Comparison of ENCODE assay signal across 17 mouse cellular contexts in genomic region chr2:167945451-167945850, GRCm38 (mm10). TPM values are rescaled to one million over a fixed set of nuclear protein-coding genes. Genes with fewer than 3 reads are reported as not detected.
DNase-seq lines count a peak whose midpoint lies in the region; ATAC-seq and TF ChIP-seq lines count a peak whose summit lies in the region.
"Had no signal": no experiment of that assay in that cellular context is flagged by ENCODE, and none has a peak within 500 bp of the region (broad histone marks: within the 10 kb centered on the region; RNA-seq: fewer than 3 reads in every experiment).

No protein-coding gene starts in this region.

- intact Hi-C loops in heart, postnatal 10 days (cut with DNase I): no loop called here

- DNase-seq in heart, postnatal 10 days: no peak
- no peak for DNase-seq in embryonic facial prominence, embryonic 10.5 days (ENCODE audit: low spot score)
- no peak for DNase-seq in stomach, postnatal 0 days (ENCODE audit: low spot score)
- no peak for DNase-seq in ovary, adult 18-20 months (ENCODE audit: low spot score)
- DNase-seq: embryo, embryonic 11 days; kidney, adult 8-10 months; kidney, postnatal 36 days; liver; lung, adult 18-20 months; lung, postnatal 36 days; thymus, postnatal 14 days had no signal

- no peak for ATAC-seq in heart, embryonic 11.5 days (replicated peaks; ENCODE audit: insufficient number of reproducible peaks, low FRiP score, low TSS enrichment)
- no peak for ATAC-seq in midbrain, embryonic 13.5 days
- no peak for ATAC-seq in midbrain, embryonic 16.5 days
- no peak for ATAC-seq in stomach, postnatal 0 days (ENCODE audit: low FRiP score, low TSS enrichment)
- ATAC-seq: CD4-positive, CD25-positive, alpha-beta regulatory T cell, adult 4 months; forebrain, embryonic 14.5 days had no signal

- H3K27me3 ChIP-seq in heart, embryonic 11.5 days (ENCODE audit: control insufficient read depth, insufficient read depth, low read length): no peaks in the 10 kb centered on the region
- no peaks in the 10 kb centered on the region for H3K27me3 ChIP-seq in midbrain, embryonic 13.5 days
- no peaks in the 10 kb centered on the region for H3K27me3 ChIP-seq in midbrain, embryonic 16.5 days (ENCODE audit: control insufficient read depth, insufficient read depth, low read depth, low read length)
- H3K27me3 ChIP-seq in embryonic facial prominence, embryonic 10.5 days (replicated peaks; ENCODE audit: low read depth, poor library complexity, severe bottlenecking): no peaks in the 10 kb centered on the region
- H3K27me3 ChIP-seq in stomach, postnatal 0 days (ENCODE audit: control insufficient read depth, insufficient read depth, low read length): no peaks in the 10 kb centered on the region
- H3K27me3 ChIP-seq: hindbrain, embryonic 15.5 days had no signal

- TF ChIP-seq EP300 in stomach, postnatal 0 days (optimal IDR thresholded peaks at IDR 0.05): no peak

- no peak overlapping the region for H3K4me3 ChIP-seq in heart, embryonic 11.5 days (ENCODE audit: low read depth, low read length)
- H3K4me3 ChIP-seq in midbrain, embryonic 13.5 days (replicated peaks): no peak overlapping the region
- no peak overlapping the region for H3K4me3 ChIP-seq in midbrain, embryonic 16.5 days (ENCODE audit: low read depth, low read length)
- H3K4me3 ChIP-seq in embryonic facial prominence, embryonic 10.5 days: no peak overlapping the region
- no peak overlapping the region for H3K4me3 ChIP-seq in stomach, postnatal 0 days (ENCODE audit: low read depth, low read length)
- H3K4me3 ChIP-seq: hindbrain, embryonic 15.5 days had no signal

- peak overlapping the region; percentile 43; the same call in 1 of the 2 replicates for H3K9ac ChIP-seq in heart, embryonic 11.5 days (ENCODE audit: low read depth, low read length)
- no peak overlapping the region for H3K9ac ChIP-seq in midbrain, embryonic 13.5 days (replicated peaks)
- H3K9ac ChIP-seq in midbrain, embryonic 16.5 days (ENCODE audit: low read depth, low read length): no peak overlapping the region
- no peak overlapping the region for H3K9ac ChIP-seq in stomach, postnatal 0 days (ENCODE audit: low read length)
- H3K9ac ChIP-seq: hindbrain, embryonic 15.5 days had no signal

- no peaks in the 10 kb centered on the region for H3K9me3 ChIP-seq in heart, embryonic 11.5 days (replicated peaks; ENCODE audit: control insufficient read depth, low read length)
- H3K9me3 ChIP-seq in midbrain, embryonic 13.5 days: no peaks in the 10 kb centered on the region
- H3K9me3 ChIP-seq in midbrain, embryonic 16.5 days (replicated peaks; ENCODE audit: control insufficient read depth, low read length, poor library complexity, severe bottlenecking): no peaks in the 10 kb centered on the region
- no peaks in the 10 kb centered on the region for H3K9me3 ChIP-seq in embryonic facial prominence, embryonic 10.5 days
- H3K9me3 ChIP-seq in stomach, postnatal 0 days (ENCODE audit: control insufficient read depth, low read length): no peaks in the 10 kb centered on the region
- H3K9me3 ChIP-seq: hindbrain, embryonic 15.5 days had no signal

- peaks cover 66% of the 10 kb centered on the region for H3K4me1 ChIP-seq in heart, embryonic 11.5 days (ENCODE audit: control insufficient read depth, insufficient read depth, low read length)
- H3K4me1 ChIP-seq in midbrain, embryonic 13.5 days (replicated peaks): peaks cover 86% of the 10 kb centered on the region
- H3K4me1 ChIP-seq in midbrain, embryonic 16.5 days (ENCODE audit: control insufficient read depth, insufficient read depth, low read length): peaks cover 48% of the 10 kb centered on the region
- H3K4me1 ChIP-seq in embryonic facial prominence, embryonic 10.5 days: peaks cover 72% of the 10 kb centered on the region
- peaks cover 35% of the 10 kb centered on the region for H3K4me1 ChIP-seq in stomach, postnatal 0 days (replicated peaks; ENCODE audit: control insufficient read depth, insufficient read depth)

- H3K27ac ChIP-seq in heart, embryonic 11.5 days (ENCODE audit: low read depth, low read length): no peak overlapping the region
- 0 out of 2 replicates have a peak overlapping the region, but pooled peaks have one; percentile 6 for H3K27ac ChIP-seq in midbrain, embryonic 13.5 days
- H3K27ac ChIP-seq in midbrain, embryonic 16.5 days (ENCODE audit: low read length): no peak overlapping the region
- H3K27ac ChIP-seq in embryonic facial prominence, embryonic 10.5 days (replicated peaks): 0 out of 2 replicates have a peak overlapping the region, but pooled peaks have one; percentile 8
- no peak overlapping the region for H3K27ac ChIP-seq in stomach, postnatal 0 days (replicated peaks)
- H3K27ac ChIP-seq: hindbrain, embryonic 15.5 days had no signal

- WGBS in heart, embryonic 11.5 days (ENCODE audit: insufficient replicate concordance): 79% methylated on average over 5 of the region's 5 CpGs
- WGBS in midbrain, embryonic 13.5 days: 89% methylated on average over 5 of the region's 5 CpGs
- WGBS in midbrain, embryonic 16.5 days: 82% methylated on average over 5 of the region's 5 CpGs
- 80% methylated on average over 5 of the region's 5 CpGs for WGBS in embryonic facial prominence, embryonic 10.5 days
- WGBS in stomach, postnatal 0 days: 79% methylated on average over 5 of the region's 5 CpGs

- H3K36me3 ChIP-seq in heart, embryonic 11.5 days (ENCODE audit: control insufficient read depth, insufficient read depth, low read length): no peaks in the 10 kb centered on the region
- H3K36me3 ChIP-seq in midbrain, embryonic 13.5 days: no peaks in the 10 kb centered on the region
- H3K36me3 ChIP-seq in midbrain, embryonic 16.5 days (ENCODE audit: control insufficient read depth, insufficient read depth, low read length): no peaks in the 10 kb centered on the region
- H3K36me3 ChIP-seq in embryonic facial prominence, embryonic 10.5 days (replicated peaks): no peaks in the 10 kb centered on the region; the same call in 1 of the 2 replicates
- no peaks in the 10 kb centered on the region for H3K36me3 ChIP-seq in stomach, postnatal 0 days (ENCODE audit: control insufficient read depth, insufficient read depth, low read length)
- H3K36me3 ChIP-seq: hindbrain, embryonic 15.5 days had no signal

- TF ChIP-seq CTCF in stomach, postnatal 0 days (IDR thresholded peaks at IDR 0.05; ENCODE audit: low read depth): no peak

- no peak overlapping the region for H3K4me2 ChIP-seq in heart, embryonic 11.5 days
- H3K4me2 ChIP-seq in midbrain, embryonic 13.5 days (replicated peaks): no peak overlapping the region
- no peak overlapping the region for H3K4me2 ChIP-seq in midbrain, embryonic 16.5 days (ENCODE audit: low read length)
- no peak overlapping the region for H3K4me2 ChIP-seq in stomach, postnatal 0 days (replicated peaks; ENCODE audit: low read depth)
- H3K4me2 ChIP-seq: hindbrain, embryonic 15.5 days had no signal

RNA-seq across cellular contexts. Expression of gene Ptpn1, which starts 13.6 kb away (rescaled TPM):
- polyA plus RNA-seq in heart, embryonic 11.5 days (2014; fragmentation: Nextera tagmentation; extraction: Ambion mirVana): 43.5 and 46.7 TPM in 2 replicates
- 10 to 100 TPM; 27.3 to 34.9 TPM for total RNA-seq in heart, postnatal 10 days (2021)
- 102 and 105 TPM in 2 replicates for polyA plus RNA-seq in midbrain, embryonic 13.5 days (2015; fragmentation: Nextera tagmentation; extraction: Ambion mirVana)
- polyA plus RNA-seq in midbrain, embryonic 16.5 days (2015; fragmentation: Nextera tagmentation; extraction: Ambion mirVana): 79.8 and 86.0 TPM in 2 replicates
- polyA plus RNA-seq in embryonic facial prominence, embryonic 10.5 days (2016; fragmentation: Nextera tagmentation; extraction: Ambion mirVana): 66.2 and 71.7 TPM in 2 replicates
- polyA plus RNA-seq in stomach, postnatal 0 days (2015; fragmentation: Nextera tagmentation; extraction: Ambion mirVana): 51.1 and 51.3 TPM in 2 replicates

Comparison
In these comparisons a context has a peak if more than half of its experiments do, and no peak if none do; other contexts are left out.
1. H3K27ac ChIP-seq: peak in midbrain, embryonic 13.5 days (single experiment) and embryonic facial prominence, embryonic 10.5 days (single experiment); none in heart, embryonic 11.5 days (single experiment), midbrain, embryonic 16.5 days (single experiment) and stomach, postnatal 0 days (single experiment).